Mouse (Mus musculus): ENCODE results near the gene Lrrc15. TPM values are rescaled to one million over a fixed set of nuclear protein-coding genes. Genes with fewer than 3 reads are reported as not detected.

The Lrrc15 gene
- polyA plus RNA-seq, 1 experiment from 2014 or later, result 0.43 TPM

- Histone ChIP-seq H3K36me3 (ENCODE audit: control insufficient read depth, insufficient read depth, low read length) (no peaks in the 10 kb centered on the region), H3K4me1 (ENCODE audit: control insufficient read depth, insufficient read depth, low read length) (peaks cover 3% of the 10 kb centered on the region; the same call in 1 of the 2 replicates), H3K27ac (replicated peaks; ENCODE audit: low read depth, low read length) (no peak overlapping the region), H3K9ac (replicated peaks; ENCODE audit: low read length) (no peak overlapping the region), H3K4me2 (ENCODE audit: low read length) (no peak overlapping the region), H3K27me3 (ENCODE audit: control insufficient read depth, insufficient read depth, low read length) (peaks cover 29% of the 10 kb centered on the region), H3K9me3 (ENCODE audit: control insufficient read depth, low read length) (no peaks in the 10 kb centered on the region), H3K4me3 (replicated peaks; ENCODE audit: low read depth, low read length) (no peak overlapping the region)
- no peak for DNase-seq
- WGBS, result 59% methylated on average over 4 of the region's 4 CpGs
- no peak for ATAC-seq (ENCODE audit: low FRiP score, low TSS enrichment)
Measured at GRCm38 (mm10) chr16:30285701-30286100, 2.6 kb upstream of the Lrrc15 start.

DNA sequence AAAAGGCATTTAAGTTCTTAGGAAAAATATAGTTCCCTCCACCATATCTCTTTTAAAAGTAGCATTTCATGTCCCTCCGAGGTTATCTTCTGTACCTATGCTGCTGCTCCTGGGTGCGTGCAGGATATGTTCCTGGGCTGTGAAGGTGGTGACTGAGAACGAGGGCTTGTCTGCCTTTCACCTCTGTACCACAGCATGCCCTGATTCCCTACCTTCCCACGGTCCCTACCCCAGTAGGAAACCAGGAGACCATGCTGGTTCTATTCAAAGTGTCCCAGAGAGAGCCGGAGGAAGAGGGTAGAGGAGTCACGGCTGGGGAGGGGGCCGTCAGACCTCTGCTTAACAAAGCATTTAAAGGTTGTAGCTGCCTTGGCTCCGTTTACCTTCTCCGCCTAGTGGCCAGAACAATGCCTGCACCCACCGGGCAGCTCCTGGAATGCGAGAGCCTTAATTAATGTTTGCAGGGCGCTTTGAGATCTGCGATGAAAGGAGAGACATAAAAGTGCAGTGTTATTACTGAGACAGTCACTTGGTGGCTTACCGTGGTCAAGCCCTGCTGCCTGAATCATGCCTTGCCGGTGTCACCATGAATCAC, 784 bp upstream of the Lrrc15 start:
- Histone ChIP-seq H3K4me3 (replicated peaks; ENCODE audit: low read depth, low read length) (0 out of 2 replicates have a peak overlapping the region, but pooled peaks have one; percentile 9), H3K9ac (replicated peaks; ENCODE audit: low read length) (peak overlapping the region; percentile 21; the same call in 1 of the 2 replicates), H3K27me3 (ENCODE audit: control insufficient read depth, insufficient read depth, low read length) (peaks cover 29% of the 10 kb centered on the region), H3K4me2 (ENCODE audit: low read length) (peak overlapping the region; percentile 50), H3K4me1 (ENCODE audit: control insufficient read depth, insufficient read depth, low read length) (peaks cover 3% of the 10 kb centered on the region; the same call in 1 of the 2 replicates), H3K9me3 (ENCODE audit: control insufficient read depth, low read length) (no peaks in the 10 kb centered on the region), H3K27ac (replicated peaks; ENCODE audit: low read depth, low read length) (no peak overlapping the region), H3K36me3 (ENCODE audit: control insufficient read depth, insufficient read depth, low read length) (no peaks in the 10 kb centered on the region)
- DNase-seq (peak; percentile 85), ATAC-seq (ENCODE audit: low FRiP score, low TSS enrichment) (peak; percentile 62)
- WGBS, result 2% methylated on average over 15 of the region's 15 CpGs

- no peaks in the 10 kb centered on the region for H3K9me3 ChIP-seq (ENCODE audit: control insufficient read depth, low read length)
- no peaks in the 10 kb centered on the region for H3K36me3 ChIP-seq (ENCODE audit: control insufficient read depth, insufficient read depth, low read length)
- ATAC-seq (ENCODE audit: low FRiP score, low TSS enrichment) (no peak), DNase-seq (no peak)
- no peak overlapping the region for H3K27ac ChIP-seq (replicated peaks; ENCODE audit: low read depth, low read length)
- no peak overlapping the region for H3K4me3 ChIP-seq (replicated peaks; ENCODE audit: low read depth, low read length)
- H3K4me1 ChIP-seq (ENCODE audit: control insufficient read depth, insufficient read depth, low read length), result peaks cover 3% of the 10 kb centered on the region; the same call in 1 of the 2 replicates
- 19% methylated on average over 4 of the region's 4 CpGs for WGBS
- peaks cover 29% of the 10 kb centered on the region for H3K27me3 ChIP-seq (ENCODE audit: control insufficient read depth, insufficient read depth, low read length)
- no peak overlapping the region for H3K4me2 ChIP-seq (ENCODE audit: low read length)
- H3K9ac ChIP-seq (replicated peaks; ENCODE audit: low read length), result no peak overlapping the region
Measured at GRCm38 (mm10) chr16:30280676-30281297, 2.3 kb downstream of the Lrrc15 start.

GRCm38 (mm10) chr16:30278406-30278805, 4.7 kb downstream of the Lrrc15 start:
- DNase-seq (no peak), ATAC-seq (ENCODE audit: low FRiP score, low TSS enrichment) (no peak)
- no peak overlapping the region for H3K27ac ChIP-seq (replicated peaks; ENCODE audit: low read depth, low read length)
- no peak overlapping the region for H3K9ac ChIP-seq (replicated peaks; ENCODE audit: low read length)
- H3K27me3 ChIP-seq (ENCODE audit: control insufficient read depth, insufficient read depth, low read length), result peaks cover 17% of the 10 kb centered on the region
- peaks cover 3% of the 10 kb centered on the region; the same call in 1 of the 2 replicates for H3K4me1 ChIP-seq (ENCODE audit: control insufficient read depth, insufficient read depth, low read length)
- H3K4me2 ChIP-seq (ENCODE audit: low read length), result no peak overlapping the region
- 88% methylated on average over 11 of the region's 11 CpGs for WGBS
- no peaks in the 10 kb centered on the region for H3K36me3 ChIP-seq (ENCODE audit: control insufficient read depth, insufficient read depth, low read length)
- no peak overlapping the region for H3K4me3 ChIP-seq (replicated peaks; ENCODE audit: low read depth, low read length)
- H3K9me3 ChIP-seq (ENCODE audit: control insufficient read depth, low read length), result no peaks in the 10 kb centered on the region

DNA sequence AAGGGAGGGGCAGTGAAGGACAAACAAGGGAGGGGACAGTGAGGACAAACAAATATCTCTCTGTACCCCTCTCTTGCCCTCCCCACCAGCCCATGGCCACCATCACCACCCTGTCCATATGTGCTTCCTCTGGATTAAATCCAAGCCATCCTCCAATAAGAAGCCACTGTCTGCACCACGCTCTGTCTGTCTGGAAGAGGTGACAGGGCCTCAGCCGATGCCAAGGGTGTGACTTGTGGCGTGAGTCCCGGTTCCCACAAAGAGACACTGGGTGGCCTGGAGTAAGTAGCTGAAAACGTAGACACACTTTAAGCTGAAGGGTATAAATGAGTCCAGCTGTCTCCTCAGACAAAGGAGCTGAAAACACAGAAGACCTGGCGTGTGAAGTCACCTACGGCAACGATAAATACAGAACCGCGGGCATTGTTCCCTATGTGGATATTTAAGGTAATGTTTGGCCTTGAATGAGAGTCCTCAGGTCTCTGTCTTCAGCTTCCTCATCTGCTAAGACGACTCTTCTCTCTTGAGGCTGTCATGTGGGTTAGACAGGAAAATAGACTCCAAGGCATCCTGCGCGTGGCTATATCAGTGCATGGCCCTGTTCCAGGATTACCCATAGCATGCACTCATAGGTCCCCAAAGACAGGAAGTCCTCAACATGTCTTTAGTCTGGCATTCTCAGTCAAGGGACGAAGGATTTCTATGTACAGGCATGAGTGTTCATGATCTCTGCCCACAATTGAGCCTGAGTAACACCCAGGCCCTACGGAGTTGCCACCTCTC, 7.3 kb downstream of the Lrrc15 start:
- DNase-seq (no peak), ATAC-seq (ENCODE audit: low FRiP score, low TSS enrichment) (no peak)
- no peaks in the 10 kb centered on the region for H3K4me1 ChIP-seq (ENCODE audit: control insufficient read depth, insufficient read depth, low read length)
- H3K36me3 ChIP-seq (ENCODE audit: control insufficient read depth, insufficient read depth, low read length), result no peaks in the 10 kb centered on the region
- H3K27ac ChIP-seq (replicated peaks; ENCODE audit: low read depth, low read length), result no peak overlapping the region
- 76% methylated on average over 15 of the region's 15 CpGs for WGBS
- no peak overlapping the region for H3K4me3 ChIP-seq (replicated peaks; ENCODE audit: low read depth, low read length)
- no peak overlapping the region for H3K4me2 ChIP-seq (ENCODE audit: low read length)
- no peak overlapping the region for H3K9ac ChIP-seq (replicated peaks; ENCODE audit: low read length)
- H3K9me3 ChIP-seq (ENCODE audit: control insufficient read depth, low read length), result no peaks in the 10 kb centered on the region
- no peaks in the 10 kb centered on the region for H3K27me3 ChIP-seq (ENCODE audit: control insufficient read depth, insufficient read depth, low read length)

DNA sequence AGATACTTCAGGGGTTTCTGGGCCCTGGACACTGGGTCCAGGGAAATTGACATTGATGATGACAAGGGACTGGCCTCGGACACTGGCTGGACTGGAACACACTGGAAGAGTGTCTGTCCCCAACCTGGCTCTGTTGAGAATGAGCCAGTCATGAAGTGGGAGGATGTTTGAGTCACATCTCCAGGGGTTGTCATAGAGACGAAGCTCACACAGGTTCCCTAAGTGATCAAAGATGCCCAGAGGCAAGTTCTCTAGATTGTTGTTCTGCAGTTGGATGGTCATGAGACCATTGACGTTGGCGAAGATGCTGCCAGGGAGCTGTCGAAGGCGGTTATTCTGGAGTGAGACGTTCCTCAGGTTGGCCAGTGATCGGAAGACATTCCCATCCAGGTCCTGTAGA, 10.0 kb downstream of the Lrrc15 start:
- 95% methylated on average over 8 of the region's 8 CpGs for whole genome bisulfite sequencing

DNA sequence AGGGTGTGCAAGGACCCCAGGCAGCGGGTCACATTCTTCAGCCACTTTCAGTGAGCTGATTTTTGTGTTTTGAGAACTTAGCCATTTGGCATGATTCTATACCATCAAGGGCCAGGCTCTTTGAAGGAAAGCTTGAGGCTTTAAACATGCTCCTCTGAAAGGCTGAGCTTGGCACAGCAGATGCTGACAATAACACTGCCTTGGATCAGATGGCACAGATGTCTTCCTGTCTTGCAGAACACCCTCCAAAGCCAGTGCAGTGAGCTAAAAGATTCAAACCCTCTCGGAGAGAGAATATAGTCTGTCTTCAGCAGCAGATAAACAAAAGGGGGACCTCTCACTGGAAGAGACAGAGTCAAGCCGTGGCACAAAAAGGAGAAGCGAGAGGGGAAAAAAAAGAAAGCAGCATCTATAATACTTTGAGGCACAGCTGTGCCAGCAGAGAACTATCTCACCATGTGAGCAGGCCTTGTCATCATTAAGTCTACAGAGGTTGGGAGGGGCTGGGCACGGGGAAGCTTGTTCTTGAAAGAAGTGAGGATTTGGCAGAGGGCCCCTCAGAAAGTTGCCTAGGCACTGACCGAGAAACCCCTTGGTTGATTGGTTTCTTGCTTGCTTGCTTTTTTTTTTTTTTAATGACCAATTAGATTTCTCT, 11.0 kb downstream of the Lrrc15 start:
- WGBS, result 57% methylated on average over 6 of the region's 6 CpGs
- Histone ChIP-seq H3K27me3 (ENCODE audit: control insufficient read depth, insufficient read depth, low read length) (no peaks in the 10 kb centered on the region), H3K9me3 (ENCODE audit: control insufficient read depth, low read length) (no peaks in the 10 kb centered on the region), H3K9ac (replicated peaks; ENCODE audit: low read length) (no peak overlapping the region), H3K4me1 (ENCODE audit: control insufficient read depth, insufficient read depth, low read length) (no peaks in the 10 kb centered on the region), H3K27ac (replicated peaks; ENCODE audit: low read depth, low read length) (no peak overlapping the region), H3K36me3 (ENCODE audit: control insufficient read depth, insufficient read depth, low read length) (no peaks in the 10 kb centered on the region), H3K4me2 (ENCODE audit: low read length) (no peak overlapping the region), H3K4me3 (replicated peaks; ENCODE audit: low read depth, low read length) (no peak overlapping the region)
- DNase-seq (no peak), ATAC-seq (ENCODE audit: low FRiP score, low TSS enrichment) (no peak)

More for the DNA sequence above, 10.0 kb downstream of the Lrrc15 start:
- Histone ChIP-seq H3K9ac (replicated peaks; ENCODE audit: low read length) (no peak overlapping the region), H3K4me1 (ENCODE audit: control insufficient read depth, insufficient read depth, low read length) (no peaks in the 10 kb centered on the region), H3K4me3 (replicated peaks; ENCODE audit: low read depth, low read length) (no peak overlapping the region), H3K4me2 (ENCODE audit: low read length) (no peak overlapping the region), H3K9me3 (ENCODE audit: control insufficient read depth, low read length) (no peaks in the 10 kb centered on the region), H3K36me3 (ENCODE audit: control insufficient read depth, insufficient read depth, low read length) (no peaks in the 10 kb centered on the region), H3K27me3 (ENCODE audit: control insufficient read depth, insufficient read depth, low read length) (no peaks in the 10 kb centered on the region), H3K27ac (replicated peaks; ENCODE audit: low read depth, low read length) (no peak overlapping the region)
- no peak for DNase-seq
- ATAC-seq (ENCODE audit: low FRiP score, low TSS enrichment), result no peak

GRCm38 (mm10) chr16:30271223-30271761, 11.8 kb downstream of the Lrrc15 start:
- no peaks in the 10 kb centered on the region for H3K27me3 ChIP-seq (ENCODE audit: control insufficient read depth, insufficient read depth, low read length)
- H3K9ac ChIP-seq (replicated peaks; ENCODE audit: low read length), result no peak overlapping the region
- no peaks in the 10 kb centered on the region for H3K4me1 ChIP-seq (ENCODE audit: control insufficient read depth, insufficient read depth, low read length)
- no peaks in the 10 kb centered on the region for H3K36me3 ChIP-seq (ENCODE audit: control insufficient read depth, insufficient read depth, low read length)
- no peak overlapping the region for H3K4me2 ChIP-seq (ENCODE audit: low read length)
- no peak overlapping the region for H3K27ac ChIP-seq (replicated peaks; ENCODE audit: low read depth, low read length)
- H3K4me3 ChIP-seq (replicated peaks; ENCODE audit: low read depth, low read length), result no peak overlapping the region
- H3K9me3 ChIP-seq (ENCODE audit: control insufficient read depth, low read length), result no peaks in the 10 kb centered on the region
- no peak for ATAC-seq (ENCODE audit: low FRiP score, low TSS enrichment)
- 69% methylated on average over 8 of the region's 8 CpGs for WGBS
- DNase-seq, result no peak
